Mouse (Mus musculus) G1E (cell line): ENCODE results near the gene Cby1. TPM values are rescaled to one million over a fixed set of nuclear protein-coding genes. Genes with fewer than 3 reads are reported as not detected.

ENCODE experiments used
- ATAC-seq: 2 replicates; pipeline ENCODE4 v1.8.0; 2016; ENCODE audit warnings: mild to moderate bottlenecking; ENCODE audit not compliant: insufficient number of reproducible peaks, poor library complexity, low FRiP score, severe bottlenecking; ENCODE audit errors: extremely low read depth
- DNase-seq: peaks from one replicate; pipeline ENCODE4 v3.0.0; 2012; ENCODE audit warnings: low spot score
- H3K27me3 ChIP-seq: 2 replicates; pipeline ENCODE4 v1.6.1; 2012; ENCODE audit warnings: mild to moderate bottlenecking, low read length, inconsistent platforms; ENCODE audit not compliant: insufficient read depth
- H3K36me3 ChIP-seq: replicated peaks from 2 replicates; pipeline ENCODE3; 2012; ENCODE audit warnings: mild to moderate bottlenecking, inconsistent platforms
- H3K4me1 ChIP-seq: 2 replicates; pipeline ENCODE4 v1.6.1; 2012; ENCODE audit warnings: low read depth, low read length, inconsistent platforms, mixed read lengths; ENCODE audit not compliant: insufficient read depth
- H3K4me3 ChIP-seq: 2 replicates; pipeline ENCODE4 v1.5.1; 2012; ENCODE audit warnings: low read depth, mild to moderate bottlenecking, inconsistent platforms, low read length, moderate library complexity, mixed read lengths
- H3K9me3 ChIP-seq: replicated peaks from 2 replicates; pipeline ENCODE4 v1.6.1; 2012; ENCODE audit warnings: inconsistent platforms
- CTCF ChIP-seq: IDR thresholded peaks from 2 replicates; pipeline ENCODE4 v1.5.1; 2012; ENCODE audit warnings: low read depth, low read length, inconsistent platforms, mixed read lengths
- GATA1 ChIP-seq: IDR thresholded peaks from 2 replicates; pipeline ENCODE4 v1.6.1; 2012; ENCODE audit warnings: borderline replicate concordance, low read length, inconsistent platforms, mixed read lengths
- GATA2 ChIP-seq: IDR thresholded peaks from 2 replicates; pipeline ENCODE4 v1.6.1; 2012; ENCODE audit warnings: low read depth, low read length, inconsistent platforms, borderline replicate concordance
- POLR2AphosphoS5 ChIP-seq: IDR thresholded peaks from 2 replicates; pipeline ENCODE4 v1.6.1; 2012; ENCODE audit warnings: low read depth, low read length, inconsistent platforms; ENCODE audit not compliant: insufficient replicate concordance
- TAL1 ChIP-seq: conservative IDR thresholded peaks from 2 replicates; pipeline ENCODE4 v1.6.1; 2012; ENCODE audit warnings: low read depth, low read length, inconsistent platforms, mixed read lengths
- polyA plus RNA-seq: library from polyadenylated mRNA; stranded (reverse); fragments of >175 nt; gene quantifications from 2 replicates; pipeline ENCODE4 v1.2.3, GENCODE M21; 2012
- total RNA-seq, 2 experiments: library from RNA; stranded (forward) in 1 of 2; stranded (reverse) in 1 of 2; fragments of 200-1000 nt in 1 of 2; fragments of >200 nt in 1 of 2; fragmentation: Nextera tagmentation in 1 of 2; gene quantifications; 2 replicates each; pipeline ENCODE4 v1.2.3; 2014 to 2017

Gene Cby1
- total and polyA plus RNA-seq, 3 experiments = 9.9 to 98.0 (median 44.7) TPM

- ATAC-seq = peak; percentile 29
These were observed 28.8 kb downstream of the Cby1 start, which contains the start of gene Josd1 for GRCm38 (mm10) chr15:79687646-79688267. Gene Josd1, minus strand, starts transcription at chr15:79687919.

GRCm38 (mm10) chr15:79688268-79688956, 29.4 kb downstream of the Cby1 start:
- peaks cover 72% of the 10 kb centered on the region for H3K4me1 ChIP-seq
- peak overlapping the region; percentile 98 for H3K4me3 ChIP-seq
- H3K9me3 ChIP-seq = no peaks in the 10 kb centered on the region
- H3K36me3 ChIP-seq = peaks cover 35% of the 10 kb centered on the region
- no peaks in the 10 kb centered on the region for H3K27me3 ChIP-seq
- no peak for DNase-seq
- no peak for ATAC-seq
- TF ChIP-seq TAL1 = no peak
- no peak for TF ChIP-seq CTCF
- TF ChIP-seq GATA2 = no peak
- TF ChIP-seq POLR2AphosphoS5 = no peak
- TF ChIP-seq GATA1 = no peak

More at GRCm38 (mm10) chr15:79687646-79688267, 28.8 kb downstream of the Cby1 start, which contains the start of gene Josd1:
- peaks cover 73% of the 10 kb centered on the region for H3K4me1 ChIP-seq
- TF ChIP-seq TAL1 = no peak
- TF ChIP-seq CTCF = no peak
- no peak for TF ChIP-seq GATA2
- no peak for TF ChIP-seq POLR2AphosphoS5
- no peak for TF ChIP-seq GATA1
- H3K27me3 ChIP-seq = no peaks in the 10 kb centered on the region
- DNase-seq = peak; percentile 75
- no peaks in the 10 kb centered on the region for H3K9me3 ChIP-seq
- peaks cover 40% of the 10 kb centered on the region for H3K36me3 ChIP-seq
- peak within 1 kb of the TSS; percentile 98 for H3K4me3 ChIP-seq

- DNase-seq = no peak
- Histone ChIP-seq H3K4me1 (peaks cover 72% of the 10 kb centered on the region), H3K4me3 (peak overlapping the region; percentile 96), H3K9me3 (no peaks in the 10 kb centered on the region), H3K36me3 (peaks cover 35% of the 10 kb centered on the region), H3K27me3 (no peaks in the 10 kb centered on the region)
- no peak for ATAC-seq
- TF ChIP-seq POLR2AphosphoS5 = no peak
- TF ChIP-seq GATA1 = no peak
- no peak for TF ChIP-seq TAL1
- no peak for TF ChIP-seq CTCF
- no peak for TF ChIP-seq GATA2
These were observed 30.8 kb downstream of the Cby1 start for GRCm38 (mm10) chr15:79689662-79690425.

- Histone ChIP-seq H3K9me3 (no peaks in the 10 kb centered on the region), H3K4me1 (peaks cover 72% of the 10 kb centered on the region), H3K4me3 (peak within 1 kb of the TSS; percentile 96), H3K36me3 (peaks cover 35% of the 10 kb centered on the region), H3K27me3 (no peaks in the 10 kb centered on the region)
- TF ChIP-seq GATA1 = no peak
- TF ChIP-seq GATA2 = no peak
- no peak for TF ChIP-seq CTCF
- TF ChIP-seq TAL1 = no peak
- TF ChIP-seq POLR2AphosphoS5 = no peak
- peak; percentile 86 for ATAC-seq
- DNase-seq = peak; percentile 97
These were observed 31.5 kb downstream of the Cby1 start, which contains the start of gene Gtpbp1 for GRCm38 (mm10) chr15:79690426-79691022. Gene Gtpbp1, plus strand, starts transcription at chr15:79690845.

GRCm38 (mm10) chr15:79691023-79691508, 32.1 kb downstream of the Cby1 start:
- Histone ChIP-seq H3K9me3 (no peaks in the 10 kb centered on the region), H3K36me3 (peaks cover 34% of the 10 kb centered on the region), H3K4me1 (peaks cover 72% of the 10 kb centered on the region), H3K27me3 (no peaks in the 10 kb centered on the region), H3K4me3 (peak overlapping the region; percentile 96)
- TF ChIP-seq TAL1 (no peak), CTCF (no peak), GATA1 (no peak), POLR2AphosphoS5 (no peak), GATA2 (no peak)
- DNase-seq = no peak
- ATAC-seq = no peak

GRCm38 (mm10) chr15:79692334-79692733, 33.3 kb downstream of the Cby1 start:
- H3K36me3 ChIP-seq = peaks cover 43% of the 10 kb centered on the region
- H3K4me1 ChIP-seq = peaks cover 77% of the 10 kb centered on the region
- H3K27me3 ChIP-seq = no peaks in the 10 kb centered on the region
- DNase-seq (no peak), ATAC-seq (no peak)
- peak overlapping the region; percentile 96; the same call in 1 of the 2 replicates for H3K4me3 ChIP-seq
- TF ChIP-seq TAL1 = no peak
- TF ChIP-seq GATA1 = no peak
- TF ChIP-seq CTCF = no peak
- TF ChIP-seq POLR2AphosphoS5 = no peak
- TF ChIP-seq GATA2 = no peak
- no peaks in the 10 kb centered on the region for H3K9me3 ChIP-seq
